Mouse (Mus musculus) neural tube, embryonic 11.5 days (tissue): ENCODE measurements at regions not wholly inside any gene's neighbourhood (a gene's known extent, or its start where the extent isn't known, plus 50 kb on each side); places are given as distances from the start of the nearest gene placed in this dataset.

Source experiments
- ATAC-seq: fragments of 200-750 bp; cut with Nextera tagmentation; 2 replicates; pipeline ENCODE4 v1.8.0; 2017; ENCODE audit warnings: moderate number of reproducible peaks, mild to moderate bottlenecking, moderate TSS enrichment, moderate library complexity; ENCODE audit not compliant: insufficient read depth, low FRiP score, low TSS enrichment
- DNase-seq: peaks from one replicate; pipeline ENCODE4 v3.0.0-alpha.2; 2015; ENCODE audit warnings: low spot score
- H3K27ac ChIP-seq: fragments of 300-500 bp; sonication (generic); 2 replicates; pipeline ENCODE4 v1.5.1; 2014; ENCODE audit warnings: low read depth, mild to moderate bottlenecking, low read length
- H3K27me3 ChIP-seq: fragments of 300-500 bp; sonication (generic); 2 replicates; pipeline ENCODE4 v1.6.1; 2014; ENCODE audit warnings: mild to moderate bottlenecking, low read length, mixed read lengths; ENCODE audit not compliant: control insufficient read depth, insufficient read depth
- H3K36me3 ChIP-seq: fragments of 300-500 bp; sonication (generic); 2 replicates; pipeline ENCODE4 v1.6.1; 2014; ENCODE audit warnings: mild to moderate bottlenecking, low read length, moderate library complexity, mixed read lengths; ENCODE audit not compliant: control insufficient read depth, insufficient read depth
- H3K4me1 ChIP-seq: fragments of 300-500 bp; sonication (generic); 2 replicates; pipeline ENCODE4 v1.6.1; 2014; ENCODE audit warnings: low read length, mixed read lengths; ENCODE audit not compliant: control insufficient read depth, insufficient read depth
- H3K4me2 ChIP-seq: fragments of 300-500 bp; sonication (generic); 2 replicates; pipeline ENCODE4 v1.6.1; 2014; ENCODE audit warnings: low read depth, mild to moderate bottlenecking, moderate library complexity
- H3K4me3 ChIP-seq: fragments of 300-500 bp; sonication (generic); 2 replicates; pipeline ENCODE4 v1.5.1; 2014; ENCODE audit warnings: low read depth, low read length
- H3K9ac ChIP-seq: fragments of 300-500 bp; sonication (generic); 2 replicates; pipeline ENCODE4 v1.6.1; 2014; ENCODE audit warnings: mild to moderate bottlenecking, low read length
- H3K9me3 ChIP-seq: fragments of 300-500 bp; sonication (generic); 2 replicates; pipeline ENCODE4 v1.6.1; 2016; ENCODE audit warnings: low read length; ENCODE audit not compliant: control insufficient read depth
- WGBS: fragments of 180-500 bp; shearing (Covaris S2); extraction: QIAGEN DNeasy Blood & Tissue Kit; methylation state at CpG from one replicate; pipeline ENCODE4 v1.1.7; 2014; 5-methylcytosine and 5-hydroxymethylcytosine counted together

GRCm38 (mm10) chr6:147769180-147769579 lies 277.9 kb upstream of the Far2 start:
- Histone ChIP-seq H3K9ac (no peak overlapping the region), H3K4me3 (no peak overlapping the region), H3K4me1 (no peaks in the 10 kb centered on the region), H3K27me3 (no peaks in the 10 kb centered on the region), H3K9me3 (no peaks in the 10 kb centered on the region), H3K27ac (no peak overlapping the region), H3K36me3 (no peaks in the 10 kb centered on the region), H3K4me2 (no peak overlapping the region)
- ATAC-seq (no peak), DNase-seq (no peak)
- 86% methylated on average over 5 of the region's 5 CpGs for WGBS

GRCm38 (mm10) chr6:147770034-147770433 lies 277.0 kb upstream of the Far2 start:
- Histone ChIP-seq H3K27me3 (no peaks in the 10 kb centered on the region), H3K4me3 (no peak overlapping the region), H3K27ac (no peak overlapping the region), H3K36me3 (no peaks in the 10 kb centered on the region), H3K9ac (no peak overlapping the region), H3K9me3 (no peaks in the 10 kb centered on the region), H3K4me2 (no peak overlapping the region), H3K4me1 (no peaks in the 10 kb centered on the region)
- ATAC-seq (no peak), DNase-seq (no peak)

GRCm38 (mm10) chr6:147771411-147771810 lies 275.6 kb upstream of the Far2 start:
- H3K4me1 ChIP-seq = no peaks in the 10 kb centered on the region
- DNase-seq (no peak), ATAC-seq (no peak)
- H3K4me3 ChIP-seq = no peak overlapping the region
- H3K27me3 ChIP-seq = no peaks in the 10 kb centered on the region
- 46% methylated on average over 4 of the region's 4 CpGs for WGBS
- H3K4me2 ChIP-seq = no peak overlapping the region
- no peak overlapping the region for H3K27ac ChIP-seq
- H3K9me3 ChIP-seq = no peaks in the 10 kb centered on the region
- no peak overlapping the region for H3K9ac ChIP-seq
- no peaks in the 10 kb centered on the region for H3K36me3 ChIP-seq

GRCm38 (mm10) chr6:147773904-147774303 lies 273.2 kb upstream of the Far2 start:
- no peak for ATAC-seq
- H3K27ac ChIP-seq = no peak overlapping the region

GRCm38 (mm10) chr6:147774626-147775025 lies 272.4 kb upstream of the Far2 start:
- Histone ChIP-seq H3K36me3 (no peaks in the 10 kb centered on the region), H3K9me3 (no peaks in the 10 kb centered on the region), H3K27me3 (no peaks in the 10 kb centered on the region), H3K9ac (no peak overlapping the region), H3K4me1 (no peaks in the 10 kb centered on the region), H3K27ac (no peak overlapping the region), H3K4me3 (no peak overlapping the region), H3K4me2 (no peak overlapping the region)
- ATAC-seq (no peak), DNase-seq (no peak)
- WGBS = 81% methylated on average over 6 of the region's 6 CpGs

More at GRCm38 (mm10) chr6:147773904-147774303, 273.2 kb upstream of the Far2 start:
- 82% methylated on average over 10 of the region's 10 CpGs for WGBS
- DNase-seq = no peak
- Histone ChIP-seq H3K36me3 (no peaks in the 10 kb centered on the region), H3K27me3 (no peaks in the 10 kb centered on the region), H3K4me1 (no peaks in the 10 kb centered on the region), H3K4me3 (no peak overlapping the region), H3K9me3 (no peaks in the 10 kb centered on the region), H3K9ac (no peak overlapping the region), H3K4me2 (no peak overlapping the region)

- ATAC-seq (no peak), DNase-seq (no peak)
- no peak overlapping the region for H3K27ac ChIP-seq
- H3K27me3 ChIP-seq = no peaks in the 10 kb centered on the region
- WGBS = 84% methylated on average over 1 of the region's 1 CpGs
- H3K36me3 ChIP-seq = no peaks in the 10 kb centered on the region
- no peak overlapping the region for H3K4me2 ChIP-seq
- H3K4me1 ChIP-seq = no peaks in the 10 kb centered on the region
- no peaks in the 10 kb centered on the region for H3K9me3 ChIP-seq
- no peak overlapping the region for H3K4me3 ChIP-seq
- H3K9ac ChIP-seq = no peak overlapping the region
Observed at GRCm38 (mm10) chr6:147779466-147779865, 267.6 kb upstream of the Far2 start.

GRCm38 (mm10) chr6:147784249-147784648 lies 262.8 kb upstream of the Far2 start:
- Histone ChIP-seq H3K4me3 (no peak overlapping the region), H3K27me3 (no peaks in the 10 kb centered on the region), H3K9ac (no peak overlapping the region), H3K27ac (no peak overlapping the region), H3K4me1 (no peaks in the 10 kb centered on the region), H3K4me2 (no peak overlapping the region), H3K36me3 (no peaks in the 10 kb centered on the region), H3K9me3 (no peaks in the 10 kb centered on the region)
- DNase-seq (no peak), ATAC-seq (no peak)
- WGBS = 92% methylated on average over 2 of the region's 2 CpGs

- no peaks in the 10 kb centered on the region for H3K9me3 ChIP-seq
Observed at GRCm38 (mm10) chr6:147784854-147785253, 262.2 kb upstream of the Far2 start.

GRCm38 (mm10) chr6:147788095-147788494 lies 259.0 kb upstream of the Far2 start:
- no peaks in the 10 kb centered on the region for H3K9me3 ChIP-seq
- H3K27ac ChIP-seq = no peak overlapping the region
- no peak for ATAC-seq
- H3K4me3 ChIP-seq = no peak overlapping the region
- WGBS = 84% methylated on average over 2 of the region's 2 CpGs
- no peaks in the 10 kb centered on the region for H3K27me3 ChIP-seq
- no peaks in the 10 kb centered on the region for H3K36me3 ChIP-seq
- DNase-seq = no peak
- H3K4me2 ChIP-seq = no peak overlapping the region
- H3K9ac ChIP-seq = no peak overlapping the region
- no peaks in the 10 kb centered on the region for H3K4me1 ChIP-seq

More at GRCm38 (mm10) chr6:147784854-147785253, 262.2 kb upstream of the Far2 start:
- no peak for DNase-seq
- 98% methylated on average over 6 of the region's 6 CpGs for WGBS
- no peak overlapping the region for H3K4me2 ChIP-seq
- H3K4me1 ChIP-seq = no peaks in the 10 kb centered on the region
- H3K4me3 ChIP-seq = no peak overlapping the region
- H3K27ac ChIP-seq = no peak overlapping the region
- ATAC-seq = no peak
- H3K36me3 ChIP-seq = no peaks in the 10 kb centered on the region
- H3K9ac ChIP-seq = no peak overlapping the region
- no peaks in the 10 kb centered on the region for H3K27me3 ChIP-seq
